Mouse (Mus musculus) lung, embryonic 14.5 days (tissue): Measurements from ENCODE around the gene Olfr1442. TPM values are rescaled to one million over a fixed set of nuclear protein-coding genes. Genes with fewer than 3 reads are reported as not detected.

Experiments
- ATAC-seq: fragments of 200-750 bp; cut with Nextera tagmentation; 2 replicates; pipeline ENCODE4 v1.8.0; 2017; ENCODE audit warnings: mild to moderate bottlenecking, moderate TSS enrichment, moderate library complexity; ENCODE audit not compliant: insufficient read depth
- DNase-seq: peaks from one replicate; pipeline ENCODE4 v3.0.0-alpha.2; 2015
- H3K27ac ChIP-seq: fragments of 300-500 bp; sonication (generic); 2 replicates; pipeline ENCODE4 v1.5.1; 2014; ENCODE audit warnings: low read depth, mild to moderate bottlenecking, moderate library complexity
- H3K27me3 ChIP-seq: fragments of 300-500 bp; sonication (generic); 2 replicates; pipeline ENCODE4 v1.6.1; 2014; ENCODE audit warnings: low read length, control low read depth; ENCODE audit not compliant: insufficient read depth
- H3K36me3 ChIP-seq: fragments of 300-500 bp; sonication (generic); 2 replicates; pipeline ENCODE4 v1.6.1; 2014; ENCODE audit warnings: control low read depth; ENCODE audit not compliant: insufficient read depth
- H3K4me1 ChIP-seq: fragments of 300-500 bp; sonication (generic); 2 replicates; pipeline ENCODE4 v1.6.1; 2014; ENCODE audit warnings: antibody characterized with exemption, control low read depth; ENCODE audit not compliant: insufficient read depth
- H3K4me2 ChIP-seq: fragments of 300-500 bp; sonication (generic); 2 replicates; pipeline ENCODE4 v1.6.1; 2014; ENCODE audit warnings: mild to moderate bottlenecking
- H3K4me3 ChIP-seq: fragments of 300-500 bp; sonication (generic); 2 replicates; pipeline ENCODE4 v1.5.1; 2014; ENCODE audit warnings: low read depth, low read length
- H3K9ac ChIP-seq: fragments of 300-500 bp; sonication (generic); 2 replicates; pipeline ENCODE4 v1.6.1; 2014
- H3K9me3 ChIP-seq: fragments of 300-500 bp; sonication (generic); 2 replicates; pipeline ENCODE4 v1.6.1; 2016; ENCODE audit warnings: low read depth, low read length, control low read depth
- CTCF ChIP-seq: IDR thresholded peaks from 2 replicates; pipeline ENCODE4 v1.5.1; 2016; ENCODE audit warnings: antibody characterized with exemption, low read depth
- WGBS: fragments of 180-500 bp; shearing (Covaris S2); extraction: QIAGEN DNeasy Blood & Tissue Kit; methylation state at CpG from one replicate; pipeline ENCODE4 v1.1.7; 2014; 5-methylcytosine and 5-hydroxymethylcytosine counted together
- polyA plus RNA-seq: library from polyadenylated mRNA; unstranded; fragments of >200 nt; fragmentation: Nextera tagmentation; extraction: Ambion mirVana; gene quantifications from 2 replicates; pipeline ENCODE4 v1.2.1, GENCODE M21; 2014

The Olfr1442 gene
- polyA plus RNA-seq, 1 experiment from 2014 or later = not detected

DNA sequence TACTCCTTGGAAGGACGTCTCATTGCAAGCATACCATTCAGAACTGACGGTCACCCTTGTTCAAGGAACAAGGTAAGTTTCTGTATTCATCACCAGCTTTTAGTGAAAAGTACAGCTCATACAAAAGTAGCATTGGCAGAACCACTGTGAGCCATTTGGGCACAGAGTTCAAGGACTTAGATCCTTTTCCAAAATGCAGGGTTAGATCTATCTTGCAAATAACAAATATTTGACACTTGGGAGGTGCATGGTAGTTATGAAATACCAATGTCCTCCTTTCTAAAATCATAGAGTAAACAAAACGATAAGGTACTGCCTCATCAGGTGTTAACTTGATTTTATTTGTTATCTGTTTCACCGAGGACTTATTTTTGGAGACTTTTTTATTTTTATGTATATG, 812 bp downstream of the Olfr1442 start:
- no peaks in the 10 kb centered on the region for H3K9me3 ChIP-seq
- H3K36me3 ChIP-seq = no peaks in the 10 kb centered on the region
- no peaks in the 10 kb centered on the region for H3K27me3 ChIP-seq
- WGBS = 74% methylated on average over 4 of the region's 4 CpGs
- no peak for TF ChIP-seq CTCF
- no peak overlapping the region for H3K4me2 ChIP-seq
- H3K27ac ChIP-seq = no peak overlapping the region
- no peak overlapping the region for H3K4me3 ChIP-seq
- no peak overlapping the region for H3K9ac ChIP-seq
- no peak for ATAC-seq
- DNase-seq = no peak
- no peaks in the 10 kb centered on the region for H3K4me1 ChIP-seq

DNA sequence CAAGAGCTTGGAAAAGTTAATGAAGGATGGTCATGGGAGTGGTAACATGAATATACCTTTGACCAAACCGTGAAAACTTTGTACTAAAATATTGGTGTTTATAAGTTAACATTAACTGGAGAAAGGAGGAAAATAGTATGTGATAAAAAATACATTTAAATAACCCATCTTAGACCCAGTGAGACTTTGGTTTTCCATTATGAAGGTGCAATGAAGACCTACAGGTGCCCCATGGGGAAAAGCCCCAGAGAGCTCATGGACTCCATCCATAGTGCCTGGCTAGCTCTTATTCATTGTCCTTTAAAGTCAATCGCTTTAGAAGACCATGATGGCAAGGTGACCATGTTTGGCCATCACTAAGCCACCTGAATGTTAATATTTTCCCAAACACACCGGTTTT, 7.6 kb downstream of the Olfr1442 start, which contains the start of gene Olfr1443:
Olfr1443 (plus strand) TSS at position 301 of the 400 bp plus-strand sequence.
- H3K27me3 ChIP-seq = no peaks in the 10 kb centered on the region
- 60% methylated on average over 3 of the region's 3 CpGs for WGBS
- DNase-seq = no peak
- no peak within 1 kb of the TSS for H3K4me2 ChIP-seq
- no peak for ATAC-seq
- H3K9ac ChIP-seq = no peak within 1 kb of the TSS
- no peaks in the 10 kb centered on the region for H3K4me1 ChIP-seq
- H3K36me3 ChIP-seq = no peaks in the 10 kb centered on the region
- no peak within 1 kb of the TSS for H3K27ac ChIP-seq
- H3K9me3 ChIP-seq = no peaks in the 10 kb centered on the region
- TF ChIP-seq CTCF = no peak
- H3K4me3 ChIP-seq = no peak within 1 kb of the TSS

DNA sequence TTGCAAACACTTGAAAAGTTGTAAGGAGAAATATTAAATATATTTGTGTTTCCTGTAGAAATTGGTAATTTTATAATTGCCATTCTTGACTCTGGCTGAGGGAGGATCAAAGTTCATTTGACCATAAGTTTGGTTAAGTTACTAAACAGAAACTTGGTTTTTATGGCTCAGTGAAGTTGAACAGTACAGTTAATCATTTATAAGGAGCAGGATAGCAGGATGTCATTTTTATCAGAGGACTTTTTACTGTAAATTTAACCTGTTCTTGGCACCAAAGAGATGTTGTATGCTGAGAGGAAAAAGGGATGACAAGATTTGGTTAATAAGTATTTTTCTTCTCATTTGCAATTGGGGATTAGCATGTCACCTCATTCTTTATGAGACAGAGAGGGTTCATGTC, 14.4 kb downstream of the Olfr1442 start:
- H3K4me3 ChIP-seq = no peak overlapping the region
- no peak overlapping the region for H3K4me2 ChIP-seq
- no peaks in the 10 kb centered on the region for H3K9me3 ChIP-seq
- DNase-seq (no peak), ATAC-seq (no peak)
- H3K9ac ChIP-seq = no peak overlapping the region
- no peak for TF ChIP-seq CTCF
- no peaks in the 10 kb centered on the region for H3K4me1 ChIP-seq
- H3K27me3 ChIP-seq = no peaks in the 10 kb centered on the region
- no peak overlapping the region for H3K27ac ChIP-seq
- H3K36me3 ChIP-seq = no peaks in the 10 kb centered on the region

GRCm38 (mm10) chr19:12685231-12685630, 15.0 kb downstream of the Olfr1442 start:
- Histone ChIP-seq H3K36me3 (no peaks in the 10 kb centered on the region), H3K9ac (no peak overlapping the region), H3K27me3 (no peaks in the 10 kb centered on the region), H3K4me1 (no peaks in the 10 kb centered on the region), H3K9me3 (no peaks in the 10 kb centered on the region), H3K4me2 (no peak overlapping the region), H3K4me3 (no peak overlapping the region), H3K27ac (no peak overlapping the region)
- TF ChIP-seq CTCF = no peak
- no peak for DNase-seq
- ATAC-seq = no peak

DNA sequence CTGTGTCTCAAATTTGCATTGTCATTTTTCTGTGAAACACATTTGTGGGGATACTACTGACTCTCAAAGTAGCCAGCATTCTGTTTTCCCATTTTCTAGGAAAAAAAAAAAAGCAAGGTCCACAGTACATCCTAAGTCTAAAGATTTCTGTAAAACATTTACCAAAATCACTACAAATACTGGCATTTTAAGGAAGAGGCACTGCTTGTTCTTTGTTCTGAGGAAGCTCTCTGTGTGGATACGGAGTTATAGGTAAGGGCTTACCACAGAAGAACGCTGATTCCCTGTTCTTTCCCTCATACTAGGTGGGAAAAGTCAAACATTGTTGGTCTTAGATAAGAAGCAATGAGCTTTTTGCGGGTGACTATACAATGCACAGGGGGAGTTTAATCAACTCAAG, 25.4 kb downstream of the Olfr1442 start, which contains the start of gene Keg1:
Keg1 (plus strand) TSS at position 197 of the 400 bp plus-strand sequence.
- no peak for TF ChIP-seq CTCF
- Histone ChIP-seq H3K27ac (no peak within 1 kb of the TSS), H3K9ac (no peak within 1 kb of the TSS), H3K4me1 (no peaks in the 10 kb centered on the region), H3K9me3 (no peaks in the 10 kb centered on the region), H3K27me3 (no peaks in the 10 kb centered on the region), H3K4me2 (no peak within 1 kb of the TSS), H3K4me3 (no peak within 1 kb of the TSS), H3K36me3 (no peaks in the 10 kb centered on the region)
- WGBS = 68% methylated on average over 3 of the region's 3 CpGs
- ATAC-seq = no peak
- DNase-seq = no peak

GRCm38 (mm10) chr19:12696221-12696620, 26.0 kb downstream of the Olfr1442 start:
- no peaks in the 10 kb centered on the region for H3K36me3 ChIP-seq
- H3K27me3 ChIP-seq = no peaks in the 10 kb centered on the region
- no peak overlapping the region for H3K4me2 ChIP-seq
- ATAC-seq (no peak), DNase-seq (no peak)
- H3K4me1 ChIP-seq = no peaks in the 10 kb centered on the region
- H3K4me3 ChIP-seq = no peak overlapping the region
- H3K9me3 ChIP-seq = no peaks in the 10 kb centered on the region
- H3K9ac ChIP-seq = no peak overlapping the region
- H3K27ac ChIP-seq = no peak overlapping the region
- TF ChIP-seq CTCF = no peak

DNA sequence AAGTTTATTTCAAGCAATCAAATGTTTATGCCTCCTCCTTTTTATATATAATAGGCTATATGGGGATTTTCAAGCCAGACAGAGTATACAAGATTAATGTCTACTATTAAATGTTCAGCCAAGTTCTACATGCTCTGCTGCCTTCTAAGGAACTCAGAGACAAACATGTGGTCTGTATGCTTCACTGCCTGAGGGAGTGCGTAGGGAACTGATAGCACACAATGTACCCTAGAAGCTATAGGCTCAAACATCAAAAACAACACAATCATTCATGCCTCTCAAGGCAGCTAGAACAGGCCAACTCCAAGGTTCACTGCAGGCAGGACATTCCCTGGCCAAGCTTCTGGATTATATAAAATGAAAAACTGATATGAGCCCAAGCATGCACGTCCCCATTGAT, 38.2 kb downstream of the Olfr1442 start:
- ATAC-seq = no peak
- TF ChIP-seq CTCF = no peak
- Histone ChIP-seq H3K4me3 (no peak overlapping the region), H3K36me3 (no peaks in the 10 kb centered on the region), H3K9me3 (no peaks in the 10 kb centered on the region), H3K4me2 (no peak overlapping the region), H3K9ac (no peak overlapping the region), H3K27me3 (no peaks in the 10 kb centered on the region), H3K4me1 (no peaks in the 10 kb centered on the region), H3K27ac (no peak overlapping the region)
- DNase-seq = no peak
- 75% methylated on average over 2 of the region's 2 CpGs for WGBS

GRCm38 (mm10) chr19:12708986-12709385, 38.7 kb downstream of the Olfr1442 start:
- no peak overlapping the region for H3K4me2 ChIP-seq
- H3K36me3 ChIP-seq = no peaks in the 10 kb centered on the region
- ATAC-seq (no peak), DNase-seq (no peak)
- H3K9ac ChIP-seq = no peak overlapping the region
- H3K27ac ChIP-seq = no peak overlapping the region
- H3K4me1 ChIP-seq = no peaks in the 10 kb centered on the region
- H3K4me3 ChIP-seq = no peak overlapping the region
- no peaks in the 10 kb centered on the region for H3K27me3 ChIP-seq
- H3K9me3 ChIP-seq = no peaks in the 10 kb centered on the region
- no peak for TF ChIP-seq CTCF
